ENCODE assay signal across 9 mouse cellular contexts in the genomic region with DNA sequence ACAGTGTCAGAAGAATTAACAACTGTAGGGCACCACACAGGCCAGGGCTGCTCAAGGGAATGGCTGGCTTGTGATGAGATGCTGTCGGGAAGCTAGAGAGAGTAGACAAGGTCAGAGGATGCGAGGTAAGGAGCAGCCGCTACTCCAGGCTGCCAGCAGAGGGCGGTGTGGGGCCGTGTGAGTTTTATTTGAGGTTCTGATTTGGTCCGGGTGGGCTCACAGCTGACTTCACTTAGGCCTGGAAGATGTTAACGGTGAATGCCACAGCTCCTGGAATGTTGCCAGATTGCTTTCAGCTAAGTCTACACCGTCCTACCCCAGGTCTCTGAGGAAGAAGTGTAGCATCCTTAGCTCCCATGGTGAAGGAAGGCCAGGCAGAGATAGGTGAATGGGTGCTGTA. TPM values are rescaled to one million over a fixed set of nuclear protein-coding genes. Genes with fewer than 3 reads are reported as not detected.
DNase-seq lines count a peak whose midpoint lies in the region; ATAC-seq and TF ChIP-seq lines count a peak whose summit lies in the region.
"Had no signal": no experiment of that assay in that cellular context is flagged by ENCODE, and none has a peak within 500 bp of the region (broad histone marks: within the 10 kb centered on the region; RNA-seq: fewer than 3 reads in every experiment).

No protein-coding gene starts in this region.

- no peak overlapping the region for H3K4me3 ChIP-seq in intestine, postnatal 0 days (ENCODE audit: low read depth, low read length)
- H3K4me3 ChIP-seq in intestine, embryonic 16.5 days (ENCODE audit: low read length), result no peak overlapping the region
- no peak overlapping the region for H3K4me3 ChIP-seq in C2C12 (ENCODE audit: insufficient read depth, poor library complexity, severe bottlenecking)
- no peak overlapping the region for H3K4me3 ChIP-seq in cortical plate, adult 2 months (ENCODE audit: insufficient read depth, low read length)

- H3ac ChIP-seq in C2C12 (ENCODE audit: control insufficient read depth, insufficient read length, low read depth), result no peak overlapping the region

- no peaks in the 10 kb centered on the region for H3K9me3 ChIP-seq in intestine, postnatal 0 days (ENCODE audit: control insufficient read depth)
- H3K9me3 ChIP-seq in intestine, embryonic 16.5 days (ENCODE audit: control insufficient read depth, low read length), result no peaks in the 10 kb centered on the region; the same call in 1 of the 2 replicates

- H3K27me3 ChIP-seq in intestine, postnatal 0 days (replicated peaks; ENCODE audit: control insufficient read depth, insufficient read depth, low read length), result no peaks in the 10 kb centered on the region
- no peaks in the 10 kb centered on the region for H3K27me3 ChIP-seq in intestine, embryonic 16.5 days (replicated peaks; ENCODE audit: control insufficient read depth, insufficient read depth, low read length)
- no peaks in the 10 kb centered on the region for H3K27me3 ChIP-seq in C2C12 (ENCODE audit: control insufficient read depth, insufficient read depth, insufficient read length)

- no peak for TF ChIP-seq POLR2A in cortical plate, adult 2 months (IDR thresholded peaks at IDR 0.05; ENCODE audit: extremely low read depth, insufficient read depth, low read length)

- no peaks in the 10 kb centered on the region for H3K79me3 ChIP-seq in C2C12 (ENCODE audit: low read depth)

- no peaks in the 10 kb centered on the region for H3K79me2 ChIP-seq in C2C12 (ENCODE audit: control insufficient read depth, insufficient read depth)

- H3K4me1 ChIP-seq in intestine, postnatal 0 days (replicated peaks; ENCODE audit: control insufficient read depth, insufficient read depth, low read length), result no peaks in the 10 kb centered on the region
- no peaks in the 10 kb centered on the region for H3K4me1 ChIP-seq in intestine, embryonic 16.5 days (ENCODE audit: control insufficient read depth, insufficient read depth, low read length)
- no peaks in the 10 kb centered on the region for H3K4me1 ChIP-seq in cortical plate, adult 2 months (ENCODE audit: control insufficient read depth, insufficient read depth, low read length)

- H3K4me2 ChIP-seq in intestine, postnatal 0 days (replicated peaks; ENCODE audit: low read depth), result no peak overlapping the region
- no peak overlapping the region for H3K4me2 ChIP-seq in intestine, embryonic 16.5 days (ENCODE audit: low read depth, low read length)

- DNase-seq in R1 (ENCODE audit: low read depth, low spot score), result peak; percentile 72
- DNase-seq in kidney, postnatal 36 days, result peak; percentile 21 to 69
- peak; percentile 28 for DNase-seq in retina, adult 2 months (ENCODE audit: low read depth, low spot score)
- peak; percentile 44 for DNase-seq in yolk sac, embryonic 10.5 days (ENCODE audit: low spot score)

- no peak overlapping the region for H3K9ac ChIP-seq in intestine, postnatal 0 days (ENCODE audit: low read depth, low read length)
- H3K9ac ChIP-seq in intestine, embryonic 16.5 days (ENCODE audit: low read depth, low read length), result no peak overlapping the region

- H3K36me3 ChIP-seq in intestine, postnatal 0 days (ENCODE audit: control insufficient read depth, insufficient read depth), result no peaks in the 10 kb centered on the region; the same call in 1 of the 2 replicates
- no peaks in the 10 kb centered on the region for H3K36me3 ChIP-seq in intestine, embryonic 16.5 days (ENCODE audit: control insufficient read depth, insufficient read depth, low read length)
- H3K36me3 ChIP-seq in C2C12 (ENCODE audit: control insufficient read depth, insufficient read depth), result no peaks in the 10 kb centered on the region

- no peak overlapping the region for H3K27ac ChIP-seq in intestine, postnatal 0 days (ENCODE audit: low read depth, low read length)
- H3K27ac ChIP-seq in intestine, embryonic 16.5 days (ENCODE audit: low read length), result no peak overlapping the region
- H3K27ac ChIP-seq in cortical plate, adult 2 months (ENCODE audit: insufficient read depth, low read length), result no peak overlapping the region
- H3K27ac ChIP-seq: macrophage had no signal

- no peak for ATAC-seq in intestine, postnatal 0 days
- no peak for ATAC-seq in intestine, embryonic 16.5 days

- WGBS in intestine, postnatal 0 days, result 7% methylated on average over 8 of the region's 8 CpGs
- 10% methylated on average over 8 of the region's 8 CpGs for WGBS in intestine, embryonic 16.5 days

- peak; percentile 93 for TF ChIP-seq CTCF in intestine, postnatal 0 days (IDR thresholded peaks at IDR 0.05; ENCODE audit: low read depth)
- peak; percentile 21 for TF ChIP-seq CTCF in C2C12 (IDR thresholded peaks at IDR 0.05; ENCODE audit: control insufficient read depth, insufficient read depth, insufficient read length)
- peak; percentile 76 for TF ChIP-seq CTCF in cortical plate, adult 2 months (IDR thresholded peaks at IDR 0.05; ENCODE audit: extremely low read depth, insufficient read depth, low read length)

TF ChIP-seq in C2C12, 6 proteins besides CTCF, POLR2A, EP300 and RAD21:
- TF ChIP-seq FOSL1 (IDR thresholded peaks at IDR 0.05; ENCODE audit: insufficient read depth, low read length, poor library complexity, severe bottlenecking), result no peak
- no peak for TF ChIP-seq MYOG (IDR thresholded peaks at IDR 0.05; ENCODE audit: control insufficient read depth, extremely low read depth, insufficient read length)
- no peak for TF ChIP-seq MYOD1 (IDR thresholded peaks at IDR 0.05; ENCODE audit: control insufficient read depth, insufficient read length, low read depth)
- no peak for TF ChIP-seq USF1 (IDR thresholded peaks at IDR 0.05; ENCODE audit: low read depth)
- no peak for TF ChIP-seq CEBPB (IDR thresholded peaks at IDR 0.05; ENCODE audit: low read depth)
- no peak for TF ChIP-seq MAX (IDR thresholded peaks at IDR 0.05)

RNA-seq across cellular contexts. Expression of gene Tff3, which starts 7.5 kb away (rescaled TPM):
- polyA plus RNA-seq in intestine, postnatal 0 days (2015; fragmentation: Nextera tagmentation; extraction: Ambion mirVana), result 2,043 and 2,206 TPM in 2 replicates
- polyA plus RNA-seq in intestine, embryonic 16.5 days (2015; fragmentation: Nextera tagmentation; extraction: Ambion mirVana), result 1,304 and 1,371 TPM in 2 replicates
- polyA plus RNA-seq in C2C12 (2012; fragmentation: generic; extraction: Trizol), result not detected
- polyA plus RNA-seq in cortical plate, adult 2 months (2012; rRNA removed), result not detected in 2 replicates
- polyA plus RNA-seq: macrophage had no signal

RNA-seq across cellular contexts. Expression of gene Tff2, which starts 22.1 kb away (rescaled TPM):
- polyA plus RNA-seq in intestine, postnatal 0 days (2015; fragmentation: Nextera tagmentation; extraction: Ambion mirVana), result 116 and 203 TPM in 2 replicates
- 5.2 and 7.2 TPM in 2 replicates for polyA plus RNA-seq in intestine, embryonic 16.5 days (2015; fragmentation: Nextera tagmentation; extraction: Ambion mirVana)
- polyA plus RNA-seq in C2C12 (2012; fragmentation: generic; extraction: Trizol), result not detected
- polyA plus RNA-seq in cortical plate, adult 2 months (2012; rRNA removed), result not detected in 2 replicates
- polyA plus RNA-seq: macrophage had no signal

RNA-seq across cellular contexts. Expression of gene Tff1, which starts 43.1 kb away (rescaled TPM):
- 39.4 and 174 TPM in 2 replicates for polyA plus RNA-seq in intestine, postnatal 0 days (2015; fragmentation: Nextera tagmentation; extraction: Ambion mirVana)
- polyA plus RNA-seq in intestine, embryonic 16.5 days (2015; fragmentation: Nextera tagmentation; extraction: Ambion mirVana), result 1.5 and 2.7 TPM in 2 replicates
- polyA plus RNA-seq in C2C12 (2012; fragmentation: generic; extraction: Trizol), result not detected
- not detected in 2 replicates for polyA plus RNA-seq in cortical plate, adult 2 months (2012; rRNA removed)
- polyA plus RNA-seq: macrophage had no signal

Comparison
In these comparisons a context has a peak if more than half of its experiments do, and no peak if none do; other contexts are left out.
1. RNA of gene Tff2, which starts 22.1 kb away (polyA plus RNA-seq): 116 to 203 TPM in intestine, postnatal 0 days; 5.2 to 7.2 TPM in intestine, embryonic 16.5 days, not detected in cortical plate, adult 2 months and not detected in C2C12 (single experiment); every median in the first group is over 10 times any median in the second.
2. RNA of gene Tff1, which starts 43.1 kb away (polyA plus RNA-seq): 39.4 to 174 TPM in intestine, postnatal 0 days; 1.5 to 2.7 TPM in intestine, embryonic 16.5 days, not detected in C2C12 (single experiment) and not detected in cortical plate, adult 2 months; every median in the first group is over 10 times any median in the second.
3. CTCF ChIP-seq: peak in every context shown above with its lines; median percentile 93 in intestine, postnatal 0 days; 76 in cortical plate, adult 2 months; 21 in C2C12.
4. RNA of gene Tff3, which starts 7.5 kb away (polyA plus RNA-seq): 2,043 to 2,206 TPM in intestine, postnatal 0 days and 1,304 to 1,371 TPM in intestine, embryonic 16.5 days; not detected in cortical plate, adult 2 months and not detected in C2C12 (single experiment); every median in the first group is over 1,000 times any median in the second.
5. Peak in every context shown above with its lines, with median percentiles within 50 percentile points of each other: DNase-seq.